Mouse (Mus musculus): ENCODE results near the gene Gm21985. TPM values are rescaled to one million over a fixed set of nuclear protein-coding genes. Genes with fewer than 3 reads are reported as not detected.

Gene Gm21985
- total and polyA plus RNA-seq, 3 experiments, result 0.51 TPM; not detected in 2

DNA sequence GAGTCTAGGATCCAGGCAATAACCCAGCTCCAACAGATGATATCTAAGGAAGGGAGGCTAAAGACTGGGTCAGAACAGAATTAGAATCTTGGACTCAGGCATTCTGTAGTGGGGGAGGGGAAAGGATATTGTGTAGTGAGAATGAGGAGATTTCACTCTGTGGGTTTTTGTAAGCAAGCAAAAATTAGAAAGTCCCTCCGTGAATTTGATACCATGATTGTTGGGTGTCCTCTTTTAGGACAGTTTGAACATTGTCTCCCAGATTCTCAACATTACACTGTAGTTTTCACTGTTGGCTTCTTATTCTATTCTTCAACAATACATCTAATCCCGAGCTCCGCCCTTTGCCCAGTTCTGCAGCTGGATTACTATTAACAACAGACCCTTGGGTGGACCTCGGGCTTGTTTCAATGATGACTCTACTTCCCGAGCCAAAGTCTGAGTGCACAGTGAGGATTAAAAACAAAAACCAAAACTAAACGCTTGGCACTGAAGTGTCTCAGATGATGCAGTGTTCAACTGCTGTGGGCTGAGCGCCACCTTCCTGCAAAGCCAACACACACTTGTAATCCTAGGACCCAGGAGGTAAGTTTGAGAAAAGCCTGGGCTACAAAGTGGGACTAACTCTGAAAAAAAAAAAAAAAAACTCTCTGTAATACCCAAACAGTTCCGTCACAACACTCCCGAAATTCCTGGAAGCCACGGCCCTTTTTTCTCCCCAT lies 6.7 kb upstream of the Gm21985 start, which contains the start of gene Nutm1:
Nutm1 (minus strand) TSS at position 51 of the 722 bp plus-strand sequence.
- Histone ChIP-seq H3K9me3 (replicated peaks; ENCODE audit: low read length) (no peaks in the 10 kb centered on the region), H3K27me3 (replicated peaks) (no peaks in the 10 kb centered on the region), H3K4me3 (replicated peaks in 1 of 3; ENCODE audit: low read depth in 2 of 3, low read length in 2 of 3, poor library complexity in 1 of 3) (peak within 1 kb of the TSS in 1 of 3 experiments; percentile 18), H3K27ac (ENCODE audit: insufficient read depth, low read depth) (no peak within 1 kb of the TSS), H3K4me2 (ENCODE audit: insufficient read depth, low read depth, poor library complexity, severe bottlenecking) (peak within 1 kb of the TSS; percentile 61), H3K79me2 (replicated peaks; ENCODE audit: control insufficient read depth, extremely low read depth, insufficient read depth, poor library complexity, severe bottlenecking) (peaks cover 21% of the 10 kb centered on the region), H3K9ac (ENCODE audit: insufficient read depth, low read depth) (no peak within 1 kb of the TSS), H3K4me1 (ENCODE audit: control insufficient read depth in 1 of 2, insufficient read depth in 2 of 2) (peaks cover 2 to 30% of the 10 kb centered on the region in 2 experiments; a peak in 2 of 4 replicates), H3K36me3 (replicated peaks in 1 of 2; ENCODE audit: control insufficient read depth in 1 of 2, insufficient read depth in 1 of 2, low read length in 1 of 2) (peaks cover 0 to 12% of the 10 kb centered on the region in 2 experiments)
- in situ Hi-C loops (cut with MboI; ENCODE audit: low pct_ligation_motif_present, low pct_unique_long_range_greater_than_20kb, low sequenced_read_pairs), result no loop called here
- TF ChIP-seq MEF2A (IDR thresholded peaks at IDR 0.05; ENCODE audit: borderline replicate concordance, low read depth, low read length), result peak; percentile 14; the same call in 1 of the 2 replicates
- TF ChIP-seq KAT2A (IDR thresholded peaks at IDR 0.05; ENCODE audit: insufficient replicate concordance, low read length), result no peak
- no peak for TF ChIP-seq NRF1 (IDR thresholded peaks at IDR 0.05; ENCODE audit: low read depth, low read length)
- 0 out of 2 replicates have a peak, but pooled peaks have one; percentile 34 for TF ChIP-seq IRF4 (IDR thresholded peaks at IDR 0.05; ENCODE audit: low read depth, low read length)
- no peak for TF ChIP-seq CHD2 (IDR thresholded peaks at IDR 0.05; ENCODE audit: low read length)
- peak; percentile 35; the same call in 1 of the 2 replicates for TF ChIP-seq MAZ (IDR thresholded peaks at IDR 0.05; ENCODE audit: low read depth, low read length)
- no peak for TF ChIP-seq MAFK (IDR thresholded peaks at IDR 0.05; ENCODE audit: insufficient replicate concordance, low read length)
- peak; percentile 77 for TF ChIP-seq SMC3 (IDR thresholded peaks at IDR 0.05; ENCODE audit: low read depth, low read length)
- TF ChIP-seq RAD21 (IDR thresholded peaks at IDR 0.05; ENCODE audit: low read depth, low read length), result peak; percentile 90
- peak; percentile 66 for TF ChIP-seq ZNF384 (IDR thresholded peaks at IDR 0.05; ENCODE audit: low read depth, low read length)
- TF ChIP-seq MYC (IDR thresholded peaks at IDR 0.05; ENCODE audit: low read depth, low read length), result peak; percentile 28; the same call in 1 of the 2 replicates
- peak in 1 of 2 experiments; percentile 85; a peak in 2 of 4 replicates for TF ChIP-seq CTCF (conservative IDR thresholded peaks at IDR 0.05 in 1 of 2, IDR thresholded peaks at IDR 0.05 in 1 of 2; ENCODE audit: low read depth in 2 of 2, low read length in 2 of 2)
- TF ChIP-seq PAX5 (IDR thresholded peaks at IDR 0.05; ENCODE audit: low read length), result no peak
- peak; percentile 55 for DNase-seq (ENCODE audit: extremely low read depth)
- dilution Hi-C loops (cut with MboI; ENCODE audit: extremely low pct_ligation_motif_present, extremely low pct_unique_long_range_greater_than_20kb, low sequenced_read_pairs), result no loop called here

DNA sequence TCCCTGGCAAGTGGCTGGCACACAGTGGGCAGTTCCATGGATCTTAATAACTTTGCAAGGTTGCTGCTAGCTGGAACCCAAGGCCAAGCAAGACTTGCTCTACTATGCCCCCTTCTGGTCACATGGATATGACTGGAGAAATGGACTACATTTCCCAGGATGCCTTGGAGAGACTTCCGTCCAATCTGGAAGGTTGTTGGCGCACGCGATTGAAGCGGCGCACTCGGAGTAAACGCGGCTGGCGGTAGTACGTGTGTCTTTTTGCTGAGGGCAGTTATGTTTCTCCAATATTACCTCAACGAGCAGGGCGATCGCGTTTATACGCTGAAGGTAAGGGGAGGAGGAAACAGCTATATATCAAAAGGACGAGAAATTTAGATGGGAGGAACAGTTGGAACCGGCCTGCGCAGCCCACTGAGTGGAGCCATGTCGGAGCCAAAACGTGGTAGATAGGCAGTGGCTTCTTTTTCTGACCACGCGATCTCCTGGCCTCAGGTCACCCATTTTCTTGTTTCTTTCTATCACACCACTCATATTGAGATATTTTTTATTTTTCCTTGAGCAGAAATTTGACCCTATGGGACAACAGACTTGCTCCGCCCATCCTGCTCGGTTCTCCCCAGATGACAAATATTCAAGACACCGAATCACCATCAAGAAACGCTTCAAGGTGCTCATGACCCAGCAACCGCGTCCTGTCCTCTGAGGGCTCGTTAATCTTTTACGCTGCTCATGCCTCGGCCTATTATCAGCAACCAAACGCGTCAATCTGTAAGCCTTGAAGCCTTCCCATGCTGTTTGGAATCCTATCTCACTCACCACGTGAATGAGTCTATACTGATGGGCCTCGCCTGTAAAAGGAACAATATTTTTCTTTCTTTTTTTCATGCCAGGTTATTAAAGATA lies 4.1 kb upstream of the Gm21985 start, which contains the start of gene Nop10:
Nop10 (plus strand) TSS at position 179 of the 906 bp plus-strand sequence.
- Histone ChIP-seq H3K36me3 (replicated peaks in 1 of 2; ENCODE audit: control insufficient read depth in 1 of 2, insufficient read depth in 1 of 2, low read length in 1 of 2) (peaks cover 0 to 14% of the 10 kb centered on the region in 2 experiments), H3K9ac (ENCODE audit: insufficient read depth, low read depth) (peak within 1 kb of the TSS; percentile 66), H3K4me2 (ENCODE audit: insufficient read depth, low read depth, poor library complexity, severe bottlenecking) (peak within 1 kb of the TSS; percentile 97; the same call in 1 of the 2 replicates), H3K27me3 (replicated peaks) (no peaks in the 10 kb centered on the region), H3K4me1 (ENCODE audit: control insufficient read depth in 1 of 2, insufficient read depth in 2 of 2) (peaks cover 2 to 28% of the 10 kb centered on the region in 2 experiments; a peak in 2 of 4 replicates), H3K4me3 (replicated peaks in 1 of 3; ENCODE audit: low read depth in 2 of 3, low read length in 2 of 3, poor library complexity in 1 of 3) (peak within 1 kb of the TSS; percentile 64 to 85 (median 74)), H3K9me3 (replicated peaks; ENCODE audit: low read length) (no peaks in the 10 kb centered on the region), H3K27ac (ENCODE audit: insufficient read depth, low read depth) (peak within 1 kb of the TSS; percentile 25), H3K79me2 (replicated peaks; ENCODE audit: control insufficient read depth, extremely low read depth, insufficient read depth, poor library complexity, severe bottlenecking) (peaks cover 29% of the 10 kb centered on the region)
- dilution Hi-C loops (cut with MboI; ENCODE audit: extremely low pct_ligation_motif_present, extremely low pct_unique_long_range_greater_than_20kb, low sequenced_read_pairs) (no loop called here), in situ Hi-C loops (cut with MboI; ENCODE audit: low pct_ligation_motif_present, low pct_unique_long_range_greater_than_20kb, low sequenced_read_pairs) (loop anchor here (10.0 kb wide), 2 partner anchors 103 to 213 kb away; partner anchors contain the start of gene Emc4)
- peak; percentile 95 for DNase-seq (ENCODE audit: extremely low read depth)
- TF ChIP-seq USF2 (conservative IDR thresholded peaks at IDR 0.05; ENCODE audit: low read depth, low read length) (no peak), BHLHE40 (IDR thresholded peaks at IDR 0.05; ENCODE audit: low read depth, low read length) (peak; percentile 88), PAX5 (IDR thresholded peaks at IDR 0.05; ENCODE audit: low read length) (no peak), KAT2A (IDR thresholded peaks at IDR 0.05; ENCODE audit: insufficient replicate concordance, low read length) (peak; percentile 97), ZNF384 (IDR thresholded peaks at IDR 0.05; ENCODE audit: low read depth, low read length) (no peak), UBTF (IDR thresholded peaks at IDR 0.05; ENCODE audit: low read depth, low read length) (no peak), ZMIZ1 (IDR thresholded peaks at IDR 0.05; ENCODE audit: low read depth, low read length) (peak; percentile 85), TCF12 (IDR thresholded peaks at IDR 0.05; ENCODE audit: low read depth, low read length) (peak; percentile 73), MAX (IDR thresholded peaks at IDR 0.05; ENCODE audit: low read length) (peak; percentile 96), JUN (IDR thresholded peaks at IDR 0.05; ENCODE audit: insufficient read depth, low read depth, low read length) (no peak; the same call in 1 of the 2 replicates), MEF2A (IDR thresholded peaks at IDR 0.05; ENCODE audit: borderline replicate concordance, low read depth, low read length) (peak; percentile 67; the same call in 1 of the 2 replicates), JUND (conservative IDR thresholded peaks at IDR 0.05; ENCODE audit: low read depth, low read length) (0 out of 2 replicates have a peak, but pooled peaks have one; percentile 54), ZC3H11A (IDR thresholded peaks at IDR 0.05; ENCODE audit: low read depth, low read length) (no peak), NELFE (IDR thresholded peaks at IDR 0.05; ENCODE audit: low read depth, low read length) (peak; percentile 99), SIN3A (IDR thresholded peaks at IDR 0.05; ENCODE audit: low read length) (peak; percentile 96), MXI1 (IDR thresholded peaks at IDR 0.05; ENCODE audit: low read depth, low read length) (peak; percentile 95), RAD21 (IDR thresholded peaks at IDR 0.05; ENCODE audit: low read depth, low read length) (peak; percentile 37), USF1 (IDR thresholded peaks at IDR 0.05; ENCODE audit: low read depth, low read length) (peak; percentile 19; the same call in 1 of the 2 replicates)
